Mouse (Mus musculus) neutrophil, adult 83 days (primary cell): ENCODE data around the gene Olfr725. TPM values are rescaled to one million over a fixed set of nuclear protein-coding genes. Genes with fewer than 3 reads are reported as not detected.

Source experiments
- total RNA-seq, 2 experiments: library from RNA; stranded (reverse); gene quantifications; one replicate each; pipeline ENCODE4 v1.2.4; 2023

Olfr725 gene
- not detected for total RNA-seq

DNA sequence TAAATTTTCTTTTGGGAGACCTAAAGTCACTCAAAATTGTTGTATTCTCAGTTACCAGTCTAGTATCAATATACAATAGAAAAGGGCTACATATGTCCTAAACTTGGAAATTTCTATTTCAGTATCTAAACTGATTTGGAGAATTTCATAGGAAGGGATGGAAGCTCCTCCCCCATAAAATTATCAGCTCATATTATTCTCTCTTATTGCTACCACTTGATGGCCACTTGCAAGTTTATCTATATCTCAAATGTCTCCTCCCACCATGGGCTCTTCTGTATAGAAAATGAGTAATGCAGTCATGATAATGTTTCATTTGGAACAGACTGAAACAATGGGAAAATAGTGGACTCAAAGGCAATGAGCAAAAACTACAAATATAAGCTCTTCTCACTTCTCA lies at the start of gene Olfr725:
Gene Olfr725, minus strand, starts transcription at position 101 of the 400 bp plus-strand sequence.

Other genes with a start within 250 kb of the Olfr725 start
- gene Olfr722, start 138.4 kb downstream of the Olfr725 start, total RNA-seq = not detected
- not detected for gene Olfr723, start 108.6 kb downstream of the Olfr725 start, total RNA-seq
- gene Olfr724, start 77.1 kb downstream of the Olfr725 start, total RNA-seq = not detected
- not detected for gene Olfr726, start 50.6 kb upstream of the Olfr725 start, total RNA-seq
- gene Olfr727, start 82.8 kb upstream of the Olfr725 start, total RNA-seq = not detected
- not detected for gene Olfr728, start 102.3 kb upstream of the Olfr725 start, total RNA-seq
- gene Olfr729, start 112.5 kb upstream of the Olfr725 start, total RNA-seq = not detected
- gene Olfr730, start 147.8 kb upstream of the Olfr725 start, total RNA-seq = not detected
- not detected for gene Olfr731, start 201.5 kb upstream of the Olfr725 start, total RNA-seq
- not detected for gene Olfr732, start 243.8 kb upstream of the Olfr725 start, total RNA-seq